Mouse (Mus musculus): ENCODE results near the gene Elavl2.

The Elavl2 gene

DNA sequence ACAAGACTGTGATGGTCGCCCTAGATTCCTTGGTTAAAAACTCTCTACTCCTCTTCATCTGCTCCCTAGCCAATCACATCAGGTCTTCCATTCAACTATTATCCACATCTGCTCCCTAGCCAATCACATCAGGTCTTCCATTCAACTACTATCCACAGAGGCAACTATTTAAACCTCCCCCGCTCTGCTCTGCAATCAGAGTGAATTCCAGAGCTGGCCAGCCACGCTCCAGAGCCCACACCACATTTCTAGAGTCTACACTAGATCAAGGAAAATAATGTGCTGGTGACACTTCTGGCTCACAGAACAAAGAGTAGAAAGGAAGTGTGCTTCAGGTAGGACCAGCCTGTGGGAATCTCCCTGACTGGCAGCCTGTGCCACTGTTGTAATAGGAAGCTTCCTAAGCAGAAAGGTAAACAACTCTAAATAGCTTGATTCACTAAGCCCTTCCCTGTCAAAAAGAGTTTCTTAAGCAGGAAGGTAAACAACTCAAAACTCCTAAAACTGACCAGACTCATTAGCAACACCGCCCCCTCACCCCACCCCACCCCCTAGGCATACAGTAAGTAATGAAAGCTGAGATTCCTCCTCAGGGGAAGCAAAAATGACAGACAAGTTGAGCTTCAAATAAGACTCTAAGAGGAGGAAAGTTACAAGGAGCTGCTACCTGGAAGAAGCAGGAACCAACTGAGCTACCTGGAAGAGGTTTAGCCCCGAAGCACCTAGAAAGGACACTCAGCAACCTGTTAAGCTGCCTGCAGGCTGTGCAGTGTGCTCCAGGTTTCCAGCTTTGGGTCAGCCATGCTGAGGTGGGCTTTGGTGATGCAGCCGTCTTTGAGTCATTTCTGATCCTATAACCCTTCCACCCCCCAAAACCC lies 191.9 kb downstream of the Elavl2 start:
- CTCF ChIA-PET: no interaction called here
